Mouse (Mus musculus) bone marrow, adult 2 months (tissue): ENCODE measurements around the gene Etfrf1. TPM values are rescaled to one million over a fixed set of nuclear protein-coding genes. Genes with fewer than 3 reads are reported as not detected.

Source experiments
- H3K27ac ChIP-seq: fragments of 200-500 bp; 2 replicates; pipeline ENCODE4 v1.5.1; 2012; ENCODE audit warnings: low read depth, mild to moderate bottlenecking, control low read depth, inconsistent platforms, low read length; ENCODE audit not compliant: control insufficient read depth, poor library complexity, insufficient read depth
- H3K4me1 ChIP-seq: fragments of 200-500 bp; 2 replicates; pipeline ENCODE4 v1.6.1; 2011; ENCODE audit warnings: low read length; ENCODE audit not compliant: control insufficient read depth, insufficient read depth
- H3K4me3 ChIP-seq: fragments of 200-500 bp; replicated peaks from 2 replicates; pipeline ENCODE3; 2011; ENCODE audit warnings: mild to moderate bottlenecking, low read depth, low read length, control low read depth; ENCODE audit not compliant: control insufficient read depth
- CTCF ChIP-seq: fragments of 200-500 bp; IDR thresholded peaks from 2 replicates; pipeline ENCODE4 v1.5.1; 2011; ENCODE audit warnings: low read length, control low read depth; ENCODE audit not compliant: control insufficient read depth, insufficient read depth
- POLR2A ChIP-seq: fragments of 200-500 bp; IDR thresholded peaks from 2 replicates; pipeline ENCODE4 v1.6.1; 2011; ENCODE audit warnings: low read depth, mild to moderate bottlenecking, control low read depth, low read length, borderline replicate concordance; ENCODE audit not compliant: control insufficient read depth
- WGBS: fragments of 180-500 bp; shearing (Covaris S2); methylation state at CpG from one replicate; pipeline ENCODE4 v1.1.7; 2018; 5-methylcytosine and 5-hydroxymethylcytosine counted together
- polyA plus RNA-seq: library from polyadenylated mRNA; stranded (reverse); fragments of >200 nt; gene quantifications from 2 replicates; pipeline ENCODE4 v1.2.4, GENCODE M21; 2011; ENCODE audit warnings: low replicate concordance; ENCODE audit not compliant: missing spikeins, insufficient read depth, insufficient read length

Gene Etfrf1
- polyA plus RNA-seq, 1 experiment: 17.9 TPM

DNA sequence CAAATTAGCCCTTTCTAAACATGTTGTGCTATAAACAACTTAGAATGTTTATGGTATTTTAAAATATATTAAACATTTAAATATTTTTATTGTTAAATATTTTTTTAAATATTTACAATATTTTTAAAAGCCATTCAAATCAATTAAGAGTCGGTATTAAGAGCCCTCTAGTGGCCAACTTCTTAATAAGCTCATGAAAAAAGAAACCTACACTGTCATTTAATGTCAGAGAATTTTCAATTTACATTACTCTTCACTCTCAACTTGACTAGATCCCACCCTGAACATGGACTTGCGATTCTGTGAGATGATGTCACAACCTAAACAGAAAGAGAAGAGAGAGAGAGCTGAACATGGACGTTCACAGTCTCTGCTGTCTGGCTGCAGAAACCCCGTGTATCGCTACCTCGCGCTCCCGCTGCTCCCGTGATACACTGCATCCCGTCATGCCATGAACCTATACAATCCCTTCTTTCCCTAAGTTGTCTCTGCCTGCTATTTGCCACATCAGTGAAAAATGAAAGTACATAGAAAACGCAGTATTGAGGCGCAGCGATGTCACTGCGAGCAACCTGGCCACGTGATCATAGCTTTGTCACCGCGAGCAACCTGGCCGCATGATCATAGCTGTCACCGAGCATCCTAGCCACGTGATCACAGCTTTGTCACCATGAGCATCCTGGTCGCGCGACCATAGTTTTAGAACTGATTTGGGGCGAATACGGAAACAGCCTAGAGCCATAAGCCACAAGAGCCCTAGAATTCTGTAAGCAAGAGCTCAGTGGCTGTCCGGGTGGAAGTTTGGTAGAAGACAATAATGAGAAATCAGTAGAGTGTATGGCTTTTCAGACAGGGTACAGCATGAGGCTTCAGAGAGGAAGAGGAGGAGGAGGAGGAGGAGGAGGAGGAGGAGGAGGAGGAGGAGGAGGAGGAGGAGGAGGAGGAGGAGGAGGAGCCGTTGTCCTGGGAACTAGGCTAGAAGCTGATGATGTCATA lies 23.5 kb upstream of the Etfrf1 start:
- WGBS: 51% methylated on average over 27 of the region's 27 CpGs
- no peaks in the 10 kb centered on the region; the same call in 1 of the 2 replicates for H3K4me1 ChIP-seq
- H3K4me3 ChIP-seq: peak overlapping the region; percentile 62
- TF ChIP-seq POLR2A (no peak), CTCF (no peak)
- H3K27ac ChIP-seq: no peak overlapping the region

- H3K4me3 ChIP-seq: no peak overlapping the region
- TF ChIP-seq POLR2A: no peak
- TF ChIP-seq CTCF: no peak
- H3K4me1 ChIP-seq: no peaks in the 10 kb centered on the region; the same call in 1 of the 2 replicates
- 79% methylated on average over 3 of the region's 3 CpGs for WGBS
- H3K27ac ChIP-seq: no peak overlapping the region
Measured at GRCm38 (mm10) chr6:145193038-145193437, 17.9 kb upstream of the Etfrf1 start.

DNA sequence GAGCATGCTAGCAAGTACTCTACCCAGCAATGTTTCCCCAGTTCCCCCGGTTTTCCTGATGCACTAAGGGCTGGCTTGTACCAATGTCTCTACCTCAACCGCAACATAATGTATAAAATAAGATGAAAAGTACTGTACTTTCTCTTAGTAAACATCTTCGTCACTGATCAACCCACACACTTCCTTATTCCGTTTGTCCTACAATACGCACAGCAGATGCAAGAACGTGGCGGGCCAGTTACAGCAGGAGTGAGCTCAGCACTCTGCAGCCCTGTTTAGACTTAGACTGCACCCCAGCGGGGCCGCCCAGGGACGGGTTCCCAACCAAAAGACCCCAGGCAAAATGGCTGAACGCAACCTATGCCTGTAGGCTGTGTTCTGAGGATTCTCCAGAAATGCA lies 17.5 kb upstream of the Etfrf1 start:
- TF ChIP-seq POLR2A (no peak), CTCF (no peak)
- 20% methylated on average over 11 of the region's 11 CpGs for WGBS
- Histone ChIP-seq H3K27ac (no peak overlapping the region), H3K4me3 (no peak overlapping the region), H3K4me1 (no peaks in the 10 kb centered on the region; the same call in 1 of the 2 replicates)

GRCm38 (mm10) chr6:145197949-145198686 lies 12.8 kb upstream of the Etfrf1 start:
- TF ChIP-seq POLR2A (no peak), CTCF (no peak)
- 91% methylated on average over 8 of the region's 8 CpGs for WGBS
- H3K4me1 ChIP-seq: no peaks in the 10 kb centered on the region; the same call in 1 of the 2 replicates

GRCm38 (mm10) chr6:145202432-145203125 lies 8.4 kb upstream of the Etfrf1 start:
- TF ChIP-seq POLR2A: no peak
- no peak for TF ChIP-seq CTCF

More at GRCm38 (mm10) chr6:145197949-145198686, 12.8 kb upstream of the Etfrf1 start:
- H3K4me3 ChIP-seq: no peak overlapping the region
- H3K27ac ChIP-seq: no peak overlapping the region

GRCm38 (mm10) chr6:145204440-145204839 lies 6.5 kb upstream of the Etfrf1 start:
- WGBS: 62% methylated on average over 6 of the region's 6 CpGs
- Histone ChIP-seq H3K4me1 (no peaks in the 10 kb centered on the region), H3K27ac (no peak overlapping the region), H3K4me3 (no peak overlapping the region)
- no peak for TF ChIP-seq CTCF
- no peak for TF ChIP-seq POLR2A

More at GRCm38 (mm10) chr6:145202432-145203125, 8.4 kb upstream of the Etfrf1 start:
- no peak overlapping the region for H3K27ac ChIP-seq
- no peak overlapping the region for H3K4me3 ChIP-seq
- H3K4me1 ChIP-seq: no peaks in the 10 kb centered on the region
- 72% methylated on average over 13 of the region's 13 CpGs for WGBS

- TF ChIP-seq POLR2A (no peak), CTCF (no peak)
- 84% methylated on average over 10 of the region's 10 CpGs for WGBS
Measured at GRCm38 (mm10) chr6:145205142-145205541, 5.8 kb upstream of the Etfrf1 start.

DNA sequence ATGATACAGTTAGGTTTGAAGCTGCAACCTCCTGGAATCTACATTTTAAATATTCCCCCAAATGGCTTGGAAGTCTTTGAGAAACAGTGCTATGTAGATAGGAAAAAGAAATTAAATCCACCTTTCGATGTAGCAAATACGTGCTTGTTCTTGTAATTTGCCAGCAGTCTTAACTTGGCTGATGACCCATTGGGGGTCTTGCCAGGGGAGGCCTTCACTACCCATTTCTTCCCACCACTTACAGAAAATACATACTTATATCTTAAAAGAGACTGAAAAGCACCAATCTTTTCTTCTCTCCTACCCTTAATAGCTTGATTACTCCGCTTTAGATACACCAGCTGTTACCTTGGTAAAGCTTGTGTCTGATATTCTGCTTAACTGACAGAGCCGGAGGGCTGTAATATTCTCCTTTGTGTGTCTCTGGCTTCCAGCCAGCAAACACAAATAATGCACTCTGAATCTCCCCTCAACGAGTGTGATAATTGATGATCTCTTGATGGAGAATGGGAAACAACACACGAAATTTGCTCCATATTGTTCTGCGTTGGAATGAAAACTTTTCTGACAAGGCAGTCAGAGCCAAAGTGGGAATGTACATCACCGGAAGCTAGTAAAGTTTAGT lies 766 bp upstream of the Etfrf1 start:
- 32% methylated on average over 8 of the region's 8 CpGs for WGBS
- TF ChIP-seq POLR2A: no peak
- no peak for TF ChIP-seq CTCF
- H3K27ac ChIP-seq: no peak overlapping the region
- H3K4me3 ChIP-seq: peak overlapping the region; percentile 75
- H3K4me1 ChIP-seq: no peaks in the 10 kb centered on the region; the same call in 1 of the 2 replicates

More at GRCm38 (mm10) chr6:145205142-145205541, 5.8 kb upstream of the Etfrf1 start:
- H3K4me1 ChIP-seq: no peaks in the 10 kb centered on the region
- H3K4me3 ChIP-seq: no peak overlapping the region
- H3K27ac ChIP-seq: no peak overlapping the region
